Mouse (Mus musculus) left cerebral cortex, postnatal 10 days (tissue): Measurements from ENCODE around the gene Kcnd3. TPM values are rescaled to one million over a fixed set of nuclear protein-coding genes. Genes with fewer than 3 reads are reported as not detected.
A peak's percentile ranks its signal among the peaks of the same experiment; 100 is the strongest.

Experiments
- DNase-seq, 2 experiments: peaks; one replicate each; pipeline ENCODE4 v3.0.0; 2021 to 2022; ENCODE audit warnings: low spot score in 2 of 2, mixed read lengths in 1 of 2; ENCODE audit errors: extremely low spot score in 1 of 2
- intact Hi-C: fragments of 180-260 bp; cut with DNase I; formaldehyde crosslinking; loops from one replicate; pipeline ENCODE4 v1.15.1; 2025
- total RNA-seq, 2 experiments: library from RNA; stranded (reverse); gene quantifications; 2 replicates each; pipeline ENCODE4 v1.2.3; 2021

The Kcnd3 gene
- total RNA-seq, 2 experiments from 2014 or later = 31.5 to 36.4 TPM

DNA sequence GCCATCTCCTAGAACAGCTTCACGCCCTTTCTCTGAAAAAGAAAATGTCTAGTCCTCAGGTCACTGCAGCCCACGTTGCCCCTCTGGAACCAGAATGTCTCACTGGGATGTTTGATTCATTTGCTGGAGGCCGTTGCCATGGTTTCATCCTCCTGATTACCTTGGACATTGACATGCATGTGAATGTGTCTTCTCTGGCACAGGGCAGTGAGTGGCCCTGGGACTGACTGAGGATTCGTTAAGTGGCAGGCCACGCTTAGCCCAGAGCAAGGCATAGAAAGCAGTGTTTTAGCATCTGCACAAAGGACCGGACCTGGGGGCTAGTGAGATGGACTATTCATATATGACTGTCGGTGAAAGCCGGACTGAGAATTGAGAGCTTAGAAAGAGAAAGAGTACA, 116.3 kb downstream of the Kcnd3 start:
- no peak for DNase-seq
- intact Hi-C loops = no loop called here

DNA sequence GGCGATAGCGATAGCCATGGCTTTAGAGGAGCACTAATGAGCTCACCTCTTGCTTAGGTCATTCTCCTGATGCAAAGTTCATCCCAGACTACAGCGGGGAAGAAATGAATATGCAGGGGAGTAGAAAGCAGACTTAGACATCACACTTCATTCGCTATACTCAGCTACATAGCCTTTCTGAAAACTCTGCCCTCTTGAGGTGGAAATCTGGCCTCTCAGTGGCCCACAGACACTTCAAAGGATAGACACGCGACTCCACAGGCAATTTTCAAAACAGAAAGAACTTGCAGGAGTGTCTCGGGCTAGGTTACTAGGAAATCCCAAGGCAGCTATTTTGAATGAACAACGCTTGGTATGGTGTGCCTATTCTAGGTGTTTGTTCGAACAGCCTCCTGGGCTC, 116.7 kb downstream of the Kcnd3 start:
- intact Hi-C loops = no loop called here
- no peak for DNase-seq

DNA sequence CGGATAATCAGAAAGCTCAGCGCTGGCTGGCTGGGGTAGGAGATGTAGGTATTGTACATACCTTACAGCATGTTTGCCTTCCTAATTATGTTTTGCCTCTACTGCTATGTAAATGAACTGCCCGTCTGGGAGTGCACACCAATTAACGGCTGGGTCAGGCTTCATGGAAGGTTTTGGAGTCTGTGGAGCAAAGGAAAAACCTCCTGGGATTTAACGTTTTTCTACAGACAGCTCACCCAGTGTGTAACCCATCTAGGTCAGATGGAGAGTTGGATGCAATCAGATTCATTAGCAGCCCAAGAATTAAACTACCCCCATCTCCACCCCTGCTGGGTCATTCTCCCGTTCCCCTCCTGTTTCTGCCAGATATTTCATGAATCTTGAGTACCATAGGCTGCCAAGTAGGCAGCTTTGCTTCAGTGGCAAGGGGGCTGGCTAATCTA, 117.2 kb downstream of the Kcnd3 start:
- no peak for DNase-seq
- intact Hi-C loops = no loop called here

DNA sequence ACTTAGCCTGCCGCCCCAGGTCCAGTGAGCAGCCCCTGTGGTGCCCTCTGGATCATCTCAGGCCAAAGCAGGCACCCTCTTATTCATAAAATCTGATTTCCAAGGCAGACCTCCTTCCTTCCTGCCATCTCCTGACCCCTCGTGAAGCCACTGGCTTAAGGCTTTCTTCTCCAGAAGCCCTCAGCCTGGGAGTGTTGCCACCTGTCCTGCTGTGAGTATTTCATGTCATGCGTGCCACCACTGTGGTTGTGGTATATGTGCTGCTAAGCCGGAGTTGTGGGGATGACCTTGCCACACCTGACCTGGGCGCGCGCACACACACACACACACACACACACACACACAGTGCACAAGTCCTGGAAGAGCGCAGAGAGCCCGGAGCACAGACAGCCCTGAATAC, 117.8 kb downstream of the Kcnd3 start:
- no peak for DNase-seq
- intact Hi-C loops = no loop called here

DNA sequence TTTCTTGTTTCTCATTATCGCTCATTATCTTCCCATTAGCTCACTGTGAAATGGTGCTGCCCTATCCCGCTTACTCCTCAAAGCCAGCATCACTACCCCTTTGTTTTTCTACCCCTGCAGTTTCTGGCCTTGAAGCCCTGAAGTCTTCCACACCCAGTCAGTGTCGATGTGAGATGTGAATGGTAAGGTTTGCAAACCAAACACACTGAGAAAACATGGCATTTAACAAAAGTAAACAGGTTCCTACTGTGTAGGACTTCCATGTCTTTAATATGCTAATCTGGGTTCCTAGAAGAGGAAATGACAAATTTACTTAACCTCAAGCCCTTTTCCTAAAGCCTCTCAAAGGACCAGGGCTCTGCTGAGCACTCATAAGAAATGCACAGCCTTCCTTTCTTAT, 118.7 kb downstream of the Kcnd3 start:
- no peak for DNase-seq
- intact Hi-C loops = no loop called here

DNA sequence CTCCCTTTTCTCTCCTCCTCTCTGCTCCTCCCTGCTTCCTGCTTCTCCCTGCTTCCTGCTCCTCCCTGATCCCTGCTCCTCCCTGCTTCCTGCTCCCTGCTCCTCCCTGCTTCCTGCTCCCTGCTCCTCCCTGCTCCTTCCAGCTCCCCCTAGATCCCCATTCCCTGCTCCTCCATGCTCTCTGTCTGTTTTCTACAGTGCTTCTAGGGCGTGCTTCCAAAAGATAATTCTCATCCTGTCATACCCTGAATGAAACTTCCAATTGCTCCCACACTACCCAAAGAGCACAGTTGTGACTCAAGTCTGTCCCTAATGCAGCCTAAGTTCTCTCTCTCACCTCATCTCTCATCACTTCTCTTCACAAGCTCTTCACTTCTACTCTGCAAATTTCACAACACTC, 119.8 kb downstream of the Kcnd3 start:
- DNase-seq = no peak
- intact Hi-C loops = no loop called here

DNA sequence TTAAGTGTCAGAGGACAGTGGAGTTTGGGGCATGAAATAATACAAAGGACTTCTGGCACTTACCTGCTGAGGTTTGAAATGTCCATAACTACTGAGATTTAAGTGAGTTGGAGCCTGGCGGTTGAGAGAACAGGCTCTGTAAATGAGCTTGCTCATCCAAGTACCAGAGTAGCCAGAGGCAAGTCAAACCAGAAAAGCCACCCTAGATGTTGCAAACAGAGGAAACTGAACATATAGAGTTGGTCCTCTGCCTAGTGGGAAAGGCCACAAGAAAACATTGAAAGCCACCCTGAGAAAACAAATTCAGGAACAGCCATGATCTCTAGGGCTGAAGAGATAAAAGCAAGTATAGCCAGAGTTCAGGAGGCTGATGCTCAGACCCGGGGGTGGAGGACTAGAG, 121.0 kb downstream of the Kcnd3 start:
- intact Hi-C loops = no loop called here
- no peak for DNase-seq

DNA sequence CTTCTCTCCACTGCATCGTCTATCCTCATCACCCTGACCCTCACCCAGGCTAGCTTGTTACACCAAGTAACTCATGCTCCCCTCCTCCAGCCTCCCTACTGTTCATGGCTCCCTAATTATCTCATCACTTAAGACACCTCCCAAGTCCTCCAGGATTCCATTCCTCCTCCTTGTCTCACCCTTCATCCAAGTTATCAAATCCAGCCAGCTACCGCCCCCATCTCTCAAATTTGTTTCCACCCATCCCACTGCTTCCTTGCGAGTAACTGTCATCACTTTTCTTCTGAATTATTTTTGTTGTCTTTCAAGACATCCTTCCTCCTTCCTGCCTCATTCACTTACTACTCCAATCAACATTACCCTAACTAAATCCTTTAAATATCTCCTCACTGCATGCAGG, 126.2 kb downstream of the Kcnd3 start:
- DNase-seq = no peak
- intact Hi-C loops = no loop called here

DNA sequence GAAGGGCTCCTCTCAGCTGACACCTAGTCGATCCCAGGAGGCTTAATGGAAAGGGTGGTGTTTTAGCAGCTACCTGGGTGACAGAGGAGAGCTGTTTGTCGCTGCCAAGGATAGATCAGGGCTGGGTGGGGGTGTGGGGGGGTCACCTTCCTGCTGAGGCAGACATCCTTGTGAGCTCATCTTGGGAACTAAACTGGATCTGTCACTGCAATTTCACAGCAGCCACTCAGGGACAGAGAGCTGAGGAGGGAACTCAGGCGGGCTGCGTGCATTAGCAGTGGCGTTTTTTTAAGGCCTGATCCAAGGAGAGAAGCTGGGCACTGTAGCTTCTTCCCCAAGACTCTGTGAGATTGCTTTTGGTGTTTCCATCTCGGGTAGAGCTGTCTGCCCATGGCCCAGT, 129.0 kb downstream of the Kcnd3 start:
- DNase-seq = no peak
- intact Hi-C loops = no loop called here

DNA sequence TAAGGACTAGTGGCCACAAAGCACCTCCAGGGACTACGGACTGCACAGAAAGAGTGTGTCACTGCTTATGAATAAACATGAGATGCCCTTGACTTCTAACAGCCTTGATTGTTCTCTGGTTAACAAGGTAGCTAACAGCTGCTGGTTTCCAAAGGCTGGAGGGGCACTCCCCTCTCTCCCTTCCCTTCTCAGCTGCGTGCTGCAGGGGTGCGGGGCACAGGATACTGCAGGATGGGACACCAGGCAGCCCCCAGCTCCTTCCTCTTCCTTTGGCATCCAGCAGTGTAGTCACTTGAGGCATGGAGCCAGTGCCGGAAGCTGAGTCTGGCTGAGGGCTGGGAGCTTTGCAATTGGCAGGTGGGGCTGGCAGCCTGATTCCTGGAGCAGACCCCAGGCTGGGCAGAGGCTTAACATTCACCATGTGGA, 133.6 kb downstream of the Kcnd3 start:
- peak; percentile 63 to 66 for DNase-seq
- intact Hi-C loops = no loop called here

DNA sequence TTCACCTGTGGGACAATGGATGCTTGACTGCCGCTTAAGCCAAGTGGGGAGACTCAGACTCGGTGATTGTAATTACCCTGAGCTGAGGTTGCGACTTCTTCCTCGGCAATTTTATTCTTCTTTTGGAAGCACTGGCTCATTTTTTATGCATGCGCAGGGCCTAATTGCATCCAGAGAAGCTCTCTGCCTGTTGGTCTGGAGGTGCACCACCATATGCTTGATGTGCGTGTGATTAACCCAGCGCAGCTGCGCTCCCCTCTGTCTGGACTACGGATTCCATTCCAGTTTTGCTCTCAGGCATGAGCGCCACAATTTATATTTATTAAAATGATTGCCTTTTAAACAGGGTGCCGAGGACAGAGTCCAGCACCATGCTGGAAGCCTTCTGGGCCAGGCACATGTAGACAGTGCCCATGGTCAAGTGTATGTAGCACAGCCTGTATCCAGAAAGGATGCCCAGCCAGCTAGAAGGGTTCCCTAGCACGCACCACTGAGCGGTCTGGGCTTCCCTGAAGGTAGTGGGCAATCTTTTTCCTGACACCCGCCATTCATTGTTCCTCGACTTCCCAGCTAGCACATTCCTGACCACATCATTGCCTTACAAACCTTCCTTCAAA, 138.0 kb downstream of the Kcnd3 start:
- intact Hi-C loops = no loop called here
- no peak for DNase-seq

DNA sequence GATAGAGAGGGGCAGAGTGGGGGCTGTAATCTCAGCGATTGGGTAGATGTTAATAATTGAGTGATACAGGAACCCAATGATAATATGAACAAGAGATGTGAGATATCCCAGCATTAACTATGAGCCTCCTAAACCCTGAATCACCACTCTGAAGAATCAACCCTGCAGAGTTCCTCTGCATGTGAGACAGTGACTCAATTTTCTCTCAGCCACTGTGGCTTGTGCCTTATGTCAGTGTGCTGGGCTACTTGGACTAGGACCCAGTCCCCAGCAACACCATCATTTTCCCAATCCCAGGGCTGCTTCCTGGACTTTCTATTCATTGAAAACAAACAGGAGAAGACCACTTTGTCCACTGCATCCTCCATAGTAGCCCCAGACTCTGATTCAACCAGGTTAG, 139.6 kb downstream of the Kcnd3 start:
- no peak for DNase-seq
- intact Hi-C loops = no loop called here

DNA sequence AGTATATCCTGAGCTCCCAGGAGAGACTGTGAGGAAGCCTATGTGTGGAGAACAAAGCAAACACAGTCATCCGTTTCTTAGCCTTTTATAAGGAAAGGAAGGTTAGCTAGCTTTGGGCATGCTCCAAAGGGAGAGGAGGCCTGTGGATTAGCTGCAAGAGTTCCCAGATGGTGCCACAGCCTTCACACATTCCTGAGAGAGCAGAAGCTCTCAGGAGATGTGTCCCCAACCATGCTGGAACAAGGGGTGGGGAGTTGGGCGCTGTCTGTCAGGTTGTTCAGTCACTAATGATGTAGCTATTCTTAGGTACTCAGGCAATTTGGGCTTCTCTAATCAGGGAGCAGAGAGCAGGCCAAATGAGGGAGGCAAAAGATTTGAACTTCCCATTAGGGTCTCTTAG, 140.1 kb downstream of the Kcnd3 start:
- DNase-seq = no peak
- intact Hi-C loops = no loop called here

DNA sequence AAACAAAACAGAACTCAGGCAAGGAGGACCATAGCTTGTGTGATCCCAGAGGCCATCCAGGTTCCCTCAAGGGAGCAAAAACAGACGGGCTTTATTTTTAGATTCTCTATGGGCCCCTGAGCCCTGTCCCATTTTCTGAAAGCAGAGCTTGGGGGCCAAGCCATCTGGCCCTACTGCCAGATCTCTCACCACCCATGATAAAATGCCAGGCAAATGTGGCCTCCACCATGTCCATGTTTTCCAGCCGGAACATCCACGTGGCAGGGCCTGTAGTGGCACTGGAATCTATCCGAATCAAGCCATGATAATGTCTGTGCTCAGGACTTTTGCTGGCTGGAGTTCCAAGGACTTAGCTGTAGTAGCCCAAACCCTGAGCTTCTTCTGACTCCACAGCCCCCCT, 148.4 kb downstream of the Kcnd3 start:
- DNase-seq = no peak
- intact Hi-C loops = no loop called here

DNA sequence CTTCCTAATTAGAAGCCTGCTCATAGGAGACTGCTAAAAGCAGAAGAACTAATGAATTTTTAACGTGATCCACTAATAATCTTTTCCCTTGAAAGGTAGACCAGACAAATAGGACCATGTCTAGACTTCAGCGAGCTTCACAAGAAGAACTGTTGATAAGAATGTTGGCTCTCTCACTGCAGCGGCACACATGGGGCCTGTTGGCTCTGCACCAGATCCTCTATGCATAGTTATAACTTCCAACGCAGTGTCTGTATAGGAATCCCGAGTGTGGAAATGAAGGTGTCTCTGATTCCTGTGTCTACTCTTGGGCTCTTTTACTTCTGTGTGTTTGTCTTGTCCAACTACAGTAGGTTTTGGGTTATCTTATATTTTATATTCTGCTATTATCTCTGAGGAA, 150.8 kb downstream of the Kcnd3 start:
- intact Hi-C loops = no loop called here
- no peak for DNase-seq

DNA sequence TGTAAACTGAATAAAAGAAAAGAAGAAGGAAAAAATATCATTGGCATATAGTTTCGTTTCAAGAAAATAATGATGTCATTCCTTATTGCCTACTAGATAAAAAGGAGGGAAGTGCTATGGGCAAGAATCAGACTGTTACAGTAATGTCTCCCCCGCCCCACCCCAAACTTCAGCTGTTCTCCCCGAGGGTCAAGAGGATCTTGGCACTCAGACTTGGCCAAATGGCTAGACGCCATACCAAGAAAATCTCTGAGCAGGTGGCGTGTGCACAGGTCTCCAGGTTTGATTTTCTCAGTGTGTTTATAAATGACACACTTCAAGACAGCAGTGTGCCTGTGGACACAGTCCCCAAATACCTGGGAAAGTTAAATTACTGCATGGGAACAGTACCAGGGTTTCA, 153.6 kb downstream of the Kcnd3 start:
- DNase-seq = no peak
- intact Hi-C loops = no loop called here

DNA sequence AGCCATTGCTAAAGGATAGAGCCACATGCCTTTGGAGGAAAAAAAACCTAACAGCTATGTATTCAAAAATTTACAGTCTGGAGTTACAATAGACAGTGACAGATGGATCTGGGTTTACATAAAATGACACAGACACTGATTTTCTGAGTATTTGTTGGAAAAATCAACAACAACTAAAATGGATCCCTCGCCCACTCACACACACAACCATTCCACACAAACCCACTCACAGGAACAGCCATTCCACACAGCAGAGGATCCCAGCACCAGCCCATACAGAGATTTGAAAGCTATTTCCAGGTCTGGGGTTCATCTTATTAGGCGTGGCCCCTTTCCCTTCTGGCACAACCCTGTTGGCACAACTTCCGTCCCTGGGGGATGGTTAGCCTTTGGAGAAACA, 156.7 kb downstream of the Kcnd3 start:
- intact Hi-C loops = no loop called here
- no peak for DNase-seq

DNA sequence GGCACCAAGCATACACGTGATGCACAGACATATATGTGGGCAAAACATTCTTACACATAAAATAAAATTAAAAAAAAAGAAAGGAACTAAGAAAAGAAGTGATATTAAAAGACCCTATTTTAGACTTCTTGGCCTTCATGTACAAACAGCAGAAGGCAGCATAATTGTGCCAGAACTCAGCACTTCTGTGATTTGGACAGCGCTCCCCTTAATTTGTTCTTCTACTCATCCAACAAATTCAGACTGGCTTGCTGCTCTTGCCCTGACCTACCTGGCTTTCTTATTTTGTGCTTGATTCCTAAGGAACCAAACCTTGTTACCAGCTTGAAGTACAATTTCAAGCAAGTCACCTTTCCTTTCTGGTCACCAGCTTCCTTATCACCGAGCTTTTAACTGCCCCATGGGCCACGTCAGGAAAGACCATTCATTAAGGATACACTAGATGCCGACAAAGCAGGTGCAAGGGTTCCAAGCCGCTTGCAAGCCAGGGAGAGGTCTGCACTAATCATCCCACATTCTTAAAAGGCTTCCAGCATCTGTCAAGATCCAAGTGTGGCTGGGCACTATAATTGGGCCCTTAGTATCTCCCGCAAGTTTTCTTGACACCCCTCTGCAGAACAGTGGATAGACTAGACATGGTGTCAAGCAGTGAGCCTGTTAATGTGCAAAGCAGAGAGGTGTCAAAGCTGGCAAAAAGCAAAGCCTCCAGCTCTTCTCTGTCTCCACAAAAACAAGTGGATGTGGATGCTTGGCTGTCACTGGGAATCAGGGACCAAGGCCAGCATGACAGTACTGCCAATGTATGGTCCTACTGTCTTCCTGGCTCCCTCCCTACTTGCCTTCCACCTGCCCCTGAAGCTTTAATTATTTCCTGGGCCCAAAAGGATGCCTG, 159.6 kb downstream of the Kcnd3 start:
- intact Hi-C loops = no loop called here
- no peak for DNase-seq

DNA sequence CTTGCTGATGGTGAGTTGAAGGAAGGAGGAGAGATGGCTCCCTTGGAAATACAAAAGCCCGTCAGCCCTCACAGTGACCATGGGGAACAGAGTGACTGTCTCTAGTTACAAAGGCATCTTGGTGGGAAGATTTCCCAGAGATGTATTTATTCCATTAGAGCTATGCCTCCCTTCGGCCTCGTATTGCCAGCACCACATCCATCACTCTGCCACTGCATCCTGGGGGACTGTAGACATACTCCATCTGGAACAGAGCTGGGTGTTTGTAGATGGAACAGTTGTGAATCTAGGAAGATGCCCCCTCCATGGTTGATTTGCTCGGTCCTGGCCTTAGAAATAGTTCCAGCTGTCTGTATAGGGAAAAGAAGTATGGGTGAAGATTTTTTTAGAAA, 160.3 kb downstream of the Kcnd3 start:
- DNase-seq = no peak
- intact Hi-C loops = no loop called here

DNA sequence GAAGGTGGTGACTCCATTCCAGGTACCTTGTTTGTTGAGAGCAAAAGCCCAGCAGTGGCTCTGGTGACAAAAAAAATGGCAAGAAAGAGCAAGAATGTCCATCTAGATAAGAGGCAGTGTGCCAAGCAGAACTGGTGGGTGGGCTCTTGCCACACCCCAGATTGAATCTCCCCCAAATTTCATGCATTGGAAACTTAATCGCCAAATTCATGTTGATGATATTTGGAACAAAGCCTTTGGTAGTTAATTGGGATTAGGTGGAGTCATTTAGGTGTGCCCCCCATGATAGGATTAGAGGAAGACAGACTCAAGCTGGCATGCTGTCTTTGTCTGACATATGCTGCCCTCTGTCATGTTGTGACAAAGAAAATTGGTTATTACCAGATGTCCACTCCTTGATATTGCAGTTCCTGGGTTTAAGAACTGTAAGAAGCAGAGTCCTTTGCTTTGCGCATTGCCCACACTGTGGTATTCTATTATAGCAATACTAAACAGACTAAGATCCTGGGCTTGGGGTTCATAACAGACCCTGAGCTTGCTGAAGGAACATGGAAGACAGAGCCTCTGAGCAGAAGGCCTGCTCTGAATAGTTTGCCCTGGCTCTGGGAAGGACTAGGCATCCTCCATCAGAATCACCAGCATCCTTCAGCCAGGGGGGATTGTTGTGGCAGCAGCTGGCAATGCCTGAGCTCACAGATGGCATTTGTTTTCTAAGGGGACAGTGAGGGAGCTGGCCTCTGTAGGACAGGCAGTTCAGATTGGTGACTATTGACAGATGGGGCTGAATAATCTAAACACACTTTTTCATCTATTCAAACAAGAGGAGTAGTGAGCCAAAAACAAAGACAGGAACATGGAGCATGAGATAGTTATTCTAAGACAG, 165.0 kb downstream of the Kcnd3 start:
- no peak for DNase-seq
- intact Hi-C loops = no loop called here
